ENCODE assay signal across 9 mouse cellular contexts in the genomic region with DNA sequence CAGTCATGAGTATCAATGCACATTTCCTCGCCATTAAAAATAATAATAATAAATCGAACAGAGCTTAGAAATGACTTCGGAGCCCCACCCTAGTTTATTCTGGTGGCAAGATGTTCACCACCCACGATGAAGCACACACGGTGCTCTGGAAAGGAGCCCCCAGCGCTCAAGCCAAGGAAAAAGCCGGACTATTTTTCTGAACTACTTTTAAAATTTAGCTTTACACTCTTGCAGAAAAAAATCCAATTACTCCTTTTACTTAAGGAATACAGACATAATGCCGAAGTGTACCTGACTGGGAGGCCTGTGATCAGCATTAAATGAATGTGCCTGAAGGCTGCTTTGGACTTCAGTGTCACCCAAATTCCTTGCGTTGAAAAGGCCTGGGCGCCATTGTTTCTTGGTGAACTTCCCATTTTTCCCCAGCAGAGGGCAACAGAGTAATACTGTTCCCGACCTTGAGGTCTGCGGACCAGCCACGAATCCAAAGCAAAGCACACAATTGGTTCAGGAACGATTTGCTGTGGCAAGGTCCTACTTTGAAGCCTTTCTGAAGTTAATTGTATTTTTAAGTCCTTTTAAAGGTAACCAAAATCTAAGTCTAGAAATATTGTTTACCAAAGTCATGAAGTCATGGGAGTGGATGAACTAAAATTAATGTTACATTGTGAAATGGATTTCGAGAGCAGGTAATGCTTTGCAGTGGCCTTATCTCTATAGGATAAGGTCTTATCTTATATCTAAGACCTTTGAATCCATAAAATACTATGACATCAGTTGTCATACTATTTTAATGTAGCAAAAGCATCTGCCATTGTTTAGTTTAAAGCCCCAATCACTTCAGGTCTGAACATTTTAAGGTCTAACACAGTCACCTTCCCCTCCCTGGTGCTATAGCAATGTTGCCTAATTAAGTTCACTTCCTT.
DNase-seq lines count a peak whose midpoint lies in the region; ATAC-seq and TF ChIP-seq lines count a peak whose summit lies in the region.
"Had no signal": no experiment of that assay in that cellular context is flagged by ENCODE, and none has a peak within 500 bp of the region (broad histone marks: within the 10 kb centered on the region; RNA-seq: fewer than 3 reads in every experiment).

No protein-coding gene starts in this region.

- no peaks in the 10 kb centered on the region for H3K4me1 ChIP-seq in ES-E14 (ENCODE audit: control insufficient read depth in 2 of 2, insufficient read depth in 2 of 2, low read length in 2 of 2, poor library complexity in 1 of 2)
- peaks cover 11% of the 10 kb centered on the region for H3K4me1 ChIP-seq in forebrain, embryonic 14.5 days (ENCODE audit: control insufficient read depth, insufficient read depth, low read length)
- no peaks in the 10 kb centered on the region for H3K4me1 ChIP-seq in hindbrain, embryonic 11.5 days (replicated peaks; ENCODE audit: control insufficient read depth, insufficient read depth, low read length)

- H3K4me2 ChIP-seq in forebrain, embryonic 14.5 days (ENCODE audit: low read length): peak overlapping the region; percentile 49
- no peak overlapping the region for H3K4me2 ChIP-seq in hindbrain, embryonic 11.5 days (replicated peaks; ENCODE audit: low read depth, low read length)
- H3K4me2 ChIP-seq: limb, embryonic 12.5 days had no signal

- in situ Hi-C loops in ES-E14 (cut with MboI; ENCODE audit: low sequenced_read_pairs in 2 of 2, unreplicated experiment in 2 of 2): loop anchor here in 1 of 2 experiments (25.0 kb wide), 1 partner anchor 636 kb away; no protein-coding TSS in a partner anchor

- H3K9me3 ChIP-seq in ES-E14 (ENCODE audit: control insufficient read depth, insufficient read depth, low read depth, low read length): no peaks in the 10 kb centered on the region
- H3K9me3 ChIP-seq in forebrain, embryonic 14.5 days (replicated peaks; ENCODE audit: control insufficient read depth, low read length): no peaks in the 10 kb centered on the region
- no peaks in the 10 kb centered on the region for H3K9me3 ChIP-seq in hindbrain, embryonic 11.5 days (ENCODE audit: control insufficient read depth, low read length)
- H3K9me3 ChIP-seq: limb, embryonic 12.5 days had no signal

- ATAC-seq in forebrain, embryonic 14.5 days: peak; percentile 74
- peak; percentile 70; the same call in 1 of the 2 replicates for ATAC-seq in hindbrain, embryonic 11.5 days (ENCODE audit: low FRiP score)

- no peaks in the 10 kb centered on the region for H3K27me3 ChIP-seq in forebrain, embryonic 14.5 days (replicated peaks; ENCODE audit: control insufficient read depth, insufficient read depth, low read length)
- H3K27me3 ChIP-seq in hindbrain, embryonic 11.5 days (ENCODE audit: control insufficient read depth, insufficient read depth, low read length): no peaks in the 10 kb centered on the region
- H3K27me3 ChIP-seq: limb, embryonic 12.5 days had no signal

- H3K36me3 ChIP-seq in ES-E14 (ENCODE audit: control insufficient read depth, insufficient read depth, low read length, poor library complexity, severe bottlenecking): no peaks in the 10 kb centered on the region
- H3K36me3 ChIP-seq in forebrain, embryonic 14.5 days (ENCODE audit: control insufficient read depth, insufficient read depth, low read length): no peaks in the 10 kb centered on the region
- no peaks in the 10 kb centered on the region for H3K36me3 ChIP-seq in hindbrain, embryonic 11.5 days (ENCODE audit: control insufficient read depth, insufficient read depth, low read length)
- H3K36me3 ChIP-seq: limb, embryonic 12.5 days had no signal

- peak; percentile 70 for DNase-seq in ES-E14 (ENCODE audit: low read depth, low spot score)
- peak; percentile 35 for DNase-seq in c-Kit-positive CD71-negative TER-119-negative erythroid progenitor cells, embryonic 14.5 days (ENCODE audit: low read depth)
- DNase-seq in forebrain, embryonic 14.5 days (ENCODE audit: low spot score): peak; percentile 93
- peak; percentile 91 for DNase-seq in hindbrain, embryonic 11.5 days (ENCODE audit: low spot score)
- DNase-seq in layer of hippocampus, adult 8-10 months (ENCODE audit: low spot score in 2 of 2): peak; percentile 68 to 86
- DNase-seq in lung, postnatal 10 days: peak; percentile 86
- DNase-seq in retina, adult 2 months (ENCODE audit: low read depth, low spot score): peak; percentile 47
- peak; percentile 25 to 38 for DNase-seq in thymus, postnatal 36 days

- 19% methylated on average over 15 of the region's 15 CpGs for WGBS in forebrain, embryonic 14.5 days
- 42% methylated on average over 15 of the region's 15 CpGs for WGBS in hindbrain, embryonic 11.5 days

- no peak overlapping the region for H3K4me3 ChIP-seq in ES-E14 (ENCODE audit: insufficient read depth in 1 of 2, low read depth in 1 of 2, low read length in 2 of 2, poor library complexity in 1 of 2, severe bottlenecking in 1 of 2)
- 0 out of 2 replicates have a peak overlapping the region, but pooled peaks have one; percentile 3 for H3K4me3 ChIP-seq in forebrain, embryonic 14.5 days (ENCODE audit: low read depth, low read length)
- no peak overlapping the region for H3K4me3 ChIP-seq in hindbrain, embryonic 11.5 days (ENCODE audit: low read depth, low read length)
- H3K4me3 ChIP-seq: limb, embryonic 12.5 days had no signal

- no peak overlapping the region for H3K9ac ChIP-seq in ES-E14 (ENCODE audit: insufficient read depth, low read depth, low read length, poor library complexity, severe bottlenecking)
- peak overlapping the region; percentile 45; the same call in 1 of the 2 replicates for H3K9ac ChIP-seq in forebrain, embryonic 14.5 days (ENCODE audit: low read length)
- no peak overlapping the region for H3K9ac ChIP-seq in hindbrain, embryonic 11.5 days (ENCODE audit: low read depth, low read length)
- H3K9ac ChIP-seq: limb, embryonic 12.5 days had no signal

- no peak overlapping the region for H3K27ac ChIP-seq in ES-E14 (ENCODE audit: insufficient read depth, low read depth, low read length, poor library complexity, severe bottlenecking)
- H3K27ac ChIP-seq in forebrain, embryonic 14.5 days (ENCODE audit: low read depth, low read length): peak overlapping the region; percentile 86
- no peak overlapping the region; the same call in 1 of the 2 replicates for H3K27ac ChIP-seq in hindbrain, embryonic 11.5 days (ENCODE audit: low read depth, low read length)
- H3K27ac ChIP-seq: limb, embryonic 12.5 days had no signal

TF ChIP-seq in ES-E14, 5 proteins besides CTCF, POLR2A, EP300 and RAD21:
- TF ChIP-seq MAFK (IDR thresholded peaks at IDR 0.05; ENCODE audit: insufficient read depth, low read depth, low read length): no peak
- peak; percentile 99 for TF ChIP-seq ZC3H11A (IDR thresholded peaks at IDR 0.05; ENCODE audit: borderline replicate concordance, low read depth, low read length)

Comparison
In these comparisons a context has a peak if more than half of its experiments do, and no peak if none do; other contexts are left out.
1. DNase-seq: peak in every context shown above with its lines; median percentile 93 in forebrain, embryonic 14.5 days; 91 in hindbrain, embryonic 11.5 days; 86 in lung, postnatal 10 days; 77 in layer of hippocampus, adult 8-10 months; 70 in ES-E14; 47 in retina, adult 2 months; 35 in c-Kit-positive CD71-negative TER-119-negative erythroid progenitor cells, embryonic 14.5 days; 32 in thymus, postnatal 36 days.